Mouse (Mus musculus): ENCODE measurements around the gene Slc35f5. TPM values are rescaled to one million over a fixed set of nuclear protein-coding genes. Genes with fewer than 3 reads are reported as not detected.

Slc35f5 gene
- total RNA-seq, 2 experiments from 2014 or later, result 20.8 to 23.6 TPM

GRCm38 (mm10) chr1:125568126-125568525 is 7.7 kb downstream of the Slc35f5 start:
- DNase-seq (ENCODE audit: low spot score in 2 of 2), result no peak

GRCm38 (mm10) chr1:125574219-125574618 is 13.8 kb downstream of the Slc35f5 start:
- no peak for DNase-seq (ENCODE audit: low spot score in 2 of 2)

GRCm38 (mm10) chr1:125575458-125576114 is 15.2 kb downstream of the Slc35f5 start:
- DNase-seq (ENCODE audit: low spot score in 2 of 2), result no peak

GRCm38 (mm10) chr1:125576965-125577364 is 16.6 kb downstream of the Slc35f5 start:
- DNase-seq (ENCODE audit: low spot score in 2 of 2), result no peak

- DNase-seq (ENCODE audit: low spot score in 2 of 2), result no peak
Observed at GRCm38 (mm10) chr1:125578091-125578490, 17.7 kb downstream of the Slc35f5 start.

- no peak for DNase-seq (ENCODE audit: low spot score in 2 of 2)
Observed at GRCm38 (mm10) chr1:125581134-125581533, 20.7 kb downstream of the Slc35f5 start.

- DNase-seq (ENCODE audit: low spot score in 2 of 2), result no peak
Observed at GRCm38 (mm10) chr1:125603620-125604019, 43.2 kb downstream of the Slc35f5 start.

- DNase-seq (ENCODE audit: low spot score in 2 of 2), result peak; percentile 91 to 96
Observed at GRCm38 (mm10) chr1:125607087-125607803, 46.9 kb downstream of the Slc35f5 start.

GRCm38 (mm10) chr1:125624376-125625076 is 64.1 kb downstream of the Slc35f5 start:
- no peak for DNase-seq (ENCODE audit: low spot score in 2 of 2)

- no peak for DNase-seq (ENCODE audit: low spot score in 2 of 2)
Observed at GRCm38 (mm10) chr1:125639501-125640253, 79.3 kb downstream of the Slc35f5 start.

GRCm38 (mm10) chr1:125643643-125644042 is 83.2 kb downstream of the Slc35f5 start:
- no peak for DNase-seq (ENCODE audit: low spot score in 2 of 2)

Other genes with a start within 250 kb of the Slc35f5 start
- 100 to 1,000 TPM; 232 to 245 TPM for gene Actr3, start 124.9 kb upstream of the Slc35f5 start, total RNA-seq (2021)
- gene Gpr39, start 116.4 kb downstream of the Slc35f5 start, total RNA-seq (2021), result not detected